Mouse (Mus musculus) testis, adult 2 months (tissue): ENCODE measurements around the gene Gys1.
"Not testable (repeated sequence)": the region's sequence is repeated elsewhere in the genome, so short reads cannot be mapped to it uniquely, and the experiment has no call there.

ENCODE experiments used
- CTCF ChIP-seq: fragments of 200-500 bp; IDR thresholded peaks from 2 replicates; pipeline ENCODE4 v1.5.1; 2012; ENCODE audit warnings: low read depth, mild to moderate bottlenecking, inconsistent platforms, low read length, moderate library complexity; ENCODE audit not compliant: control insufficient read depth, insufficient read depth, insufficient replicate concordance
- POLR2A ChIP-seq: fragments of 200-500 bp; IDR thresholded peaks from 2 replicates; pipeline ENCODE4 v1.6.1; 2012; ENCODE audit warnings: low read depth, mild to moderate bottlenecking, inconsistent platforms, low read length, moderate library complexity; ENCODE audit not compliant: control insufficient read depth

GRCm38 (mm10) chr7:45480310-45480709 lies 45.7 kb downstream of the Gys1 start:
- not testable (repeated sequence) for TF ChIP-seq CTCF, POLR2A
